Mouse (Mus musculus) hindbrain, postnatal 0 days (tissue): ENCODE measurements around the gene Ccdc125. TPM values are rescaled to one million over a fixed set of nuclear protein-coding genes. Genes with fewer than 3 reads are reported as not detected.
"Not testable (repeated sequence)": the region's sequence is repeated elsewhere in the genome, so short reads cannot be mapped to it uniquely, and the experiment has no call there.

Experiments
- ATAC-seq: fragments of 200-750 bp; cut with Nextera tagmentation; 2 replicates; pipeline ENCODE4 v1.8.0; 2017; ENCODE audit warnings: mild to moderate bottlenecking, moderate TSS enrichment, moderate library complexity
- DNase-seq: peaks from one replicate; pipeline ENCODE4 v3.0.0-alpha.2; 2015; ENCODE audit warnings: low spot score
- H3K27ac ChIP-seq: fragments of 300-500 bp; sonication (generic); 2 replicates; pipeline ENCODE4 v1.5.1; 2014; ENCODE audit warnings: mild to moderate bottlenecking
- H3K27me3 ChIP-seq: fragments of 300-500 bp; sonication (generic); 2 replicates; pipeline ENCODE4 v1.6.1; 2014; ENCODE audit warnings: low read length, mixed read lengths; ENCODE audit not compliant: insufficient read depth
- H3K36me3 ChIP-seq: fragments of 300-500 bp; sonication (generic); 2 replicates; pipeline ENCODE4 v1.6.1; 2014; ENCODE audit warnings: low read length, mixed read lengths; ENCODE audit not compliant: insufficient read depth
- H3K4me1 ChIP-seq: fragments of 300-500 bp; sonication (generic); 2 replicates; pipeline ENCODE4 v1.6.1; 2014; ENCODE audit warnings: antibody characterized with exemption, low read length, mixed read lengths; ENCODE audit not compliant: insufficient read depth
- H3K4me2 ChIP-seq: fragments of 300-500 bp; sonication (generic); 2 replicates; pipeline ENCODE4 v1.6.1; 2014; ENCODE audit warnings: low read depth, mild to moderate bottlenecking, low read length, moderate library complexity, mixed read lengths
- H3K4me3 ChIP-seq: fragments of 300-500 bp; sonication (generic); 2 replicates; pipeline ENCODE4 v1.5.1; 2014; ENCODE audit warnings: low read length
- H3K9ac ChIP-seq: fragments of 300-500 bp; sonication (generic); replicated peaks from 2 replicates; pipeline ENCODE4 v1.6.1; 2014; ENCODE audit warnings: mild to moderate bottlenecking, low read length, moderate library complexity, mixed read lengths
- H3K9me3 ChIP-seq: fragments of 300-500 bp; sonication (generic); 2 replicates; pipeline ENCODE4 v1.6.1; 2016; ENCODE audit warnings: low read length, mixed read lengths
- CTCF ChIP-seq: IDR thresholded peaks from 2 replicates; pipeline ENCODE4 v1.5.1; 2016; ENCODE audit warnings: antibody characterized with exemption, control low read depth, low read depth
- WGBS: fragments of 180-500 bp; shearing (Covaris S2); extraction: QIAGEN DNeasy Blood & Tissue Kit; methylation state at CpG from one replicate; pipeline ENCODE4 v1.1.7; 2014; 5-methylcytosine and 5-hydroxymethylcytosine counted together
- polyA plus RNA-seq: library from polyadenylated mRNA; unstranded; fragments of >200 nt; fragmentation: Nextera tagmentation; extraction: Ambion mirVana; gene quantifications from 2 replicates; pipeline ENCODE4 v1.2.1, GENCODE M21; 2015
- total RNA-seq: library from RNA; depleted of rRNA; stranded (reverse); fragments of >200 nt; gene quantifications from 2 replicates; pipeline ENCODE4 v1.2.3, GENCODE M21; 2014

Gene Ccdc125
- total and polyA plus RNA-seq, 2 experiments from 2014 or later, result 0.21 to 1.4 TPM

- TF ChIP-seq CTCF, result no peak
- 94% methylated on average over 6 of the region's 6 CpGs for WGBS
- ATAC-seq, result no peak
Observed at GRCm38 (mm10) chr13:100715467-100715866, 46.0 kb downstream of the Ccdc125 start.

GRCm38 (mm10) chr13:100721656-100722055 lies 52.1 kb downstream of the Ccdc125 start:
- Histone ChIP-seq H3K4me3 (no peak overlapping the region), H3K4me1 (no peaks in the 10 kb centered on the region), H3K27ac (no peak overlapping the region), H3K36me3 (peaks cover 18% of the 10 kb centered on the region), H3K9ac (no peak overlapping the region), H3K9me3 (no peaks in the 10 kb centered on the region), H3K4me2 (no peak overlapping the region), H3K27me3 (no peaks in the 10 kb centered on the region)
- TF ChIP-seq CTCF, result no peak
- DNase-seq (no peak), ATAC-seq (no peak)
- WGBS, result 80% methylated on average over 5 of the region's 5 CpGs

More at GRCm38 (mm10) chr13:100715467-100715866, 46.0 kb downstream of the Ccdc125 start:
- no peaks in the 10 kb centered on the region for H3K9me3 ChIP-seq
- no peak for DNase-seq
- H3K9ac ChIP-seq, result no peak overlapping the region
- no peaks in the 10 kb centered on the region for H3K27me3 ChIP-seq
- peaks cover 42% of the 10 kb centered on the region for H3K36me3 ChIP-seq
- no peak overlapping the region for H3K4me2 ChIP-seq
- H3K4me1 ChIP-seq, result no peaks in the 10 kb centered on the region
- no peak overlapping the region for H3K27ac ChIP-seq
- no peak overlapping the region for H3K4me3 ChIP-seq

- 47% methylated on average over 7 of the region's 7 CpGs for whole genome bisulfite sequencing
- ATAC-seq, result peak; percentile 79
- no peak overlapping the region; the same call in 1 of the 2 replicates for H3K9ac ChIP-seq
Observed at GRCm38 (mm10) chr13:100724051-100724754, 54.7 kb downstream of the Ccdc125 start.

GRCm38 (mm10) chr13:100725194-100725593 lies 55.7 kb downstream of the Ccdc125 start:
- Histone ChIP-seq H3K4me2 (no peak overlapping the region), H3K4me1 (peaks cover 10% of the 10 kb centered on the region), H3K27ac (peak overlapping the region; percentile 26; the same call in 1 of the 2 replicates), H3K9ac (no peak overlapping the region), H3K36me3 (no peaks in the 10 kb centered on the region; the same call in 1 of the 2 replicates), H3K9me3 (no peaks in the 10 kb centered on the region), H3K4me3 (no peak overlapping the region), H3K27me3 (no peaks in the 10 kb centered on the region)
- ATAC-seq, result no peak
- no peak for DNase-seq
- no peak for TF ChIP-seq CTCF
- WGBS, result 83% methylated on average over 10 of the region's 10 CpGs

More at GRCm38 (mm10) chr13:100724051-100724754, 54.7 kb downstream of the Ccdc125 start:
- Histone ChIP-seq H3K27ac (peak overlapping the region; percentile 45; the same call in 1 of the 2 replicates), H3K4me1 (peaks cover 1% of the 10 kb centered on the region), H3K4me2 (no peak overlapping the region), H3K27me3 (no peaks in the 10 kb centered on the region), H3K9me3 (no peaks in the 10 kb centered on the region), H3K36me3 (peaks cover 3% of the 10 kb centered on the region; the same call in 1 of the 2 replicates), H3K4me3 (no peak overlapping the region)
- peak; percentile 73 for DNase-seq
- TF ChIP-seq CTCF, result no peak

- DNase-seq (no peak), ATAC-seq (no peak)
- Histone ChIP-seq H3K9me3 (no peaks in the 10 kb centered on the region), H3K4me1 (peaks cover 10% of the 10 kb centered on the region), H3K27ac (no peak overlapping the region), H3K9ac (no peak overlapping the region), H3K4me3 (no peak overlapping the region), H3K36me3 (no peaks in the 10 kb centered on the region; the same call in 1 of the 2 replicates), H3K27me3 (no peaks in the 10 kb centered on the region), H3K4me2 (no peak overlapping the region)
- 91% methylated on average over 5 of the region's 5 CpGs for WGBS
- TF ChIP-seq CTCF, result no peak
Observed at GRCm38 (mm10) chr13:100728086-100728485, 58.6 kb downstream of the Ccdc125 start.

GRCm38 (mm10) chr13:100728530-100728929 lies 59.0 kb downstream of the Ccdc125 start:
- not testable (repeated sequence) for H3K9me3 ChIP-seq, H3K36me3 ChIP-seq, H3K27me3 ChIP-seq, DNase-seq, ATAC-seq, H3K4me3 ChIP-seq, H3K27ac ChIP-seq, H3K9ac ChIP-seq, H3K4me2 ChIP-seq, H3K4me1 ChIP-seq
- WGBS, result over 99% methylated on average over 4 of the region's 4 CpGs

GRCm38 (mm10) chr13:100730153-100730860 lies 60.8 kb downstream of the Ccdc125 start:
- Histone ChIP-seq H3K4me1 (peaks cover 10% of the 10 kb centered on the region), H3K4me3 (peak overlapping the region; percentile 94), H3K36me3 (peaks cover 4% of the 10 kb centered on the region; the same call in 1 of the 2 replicates), H3K9ac (peak overlapping the region; percentile 93), H3K4me2 (peak overlapping the region; percentile 91), H3K27me3 (no peaks in the 10 kb centered on the region), H3K9me3 (no peaks in the 10 kb centered on the region), H3K27ac (peak overlapping the region; percentile 95)
- 1% methylated on average over 30 of the region's 30 CpGs for WGBS
- DNase-seq, result no peak
- TF ChIP-seq CTCF, result no peak
- ATAC-seq, result peak; percentile 89
